Mouse (Mus musculus) midbrain, embryonic 14.5 days (tissue): ENCODE results near the gene Tmem72. TPM values are rescaled to one million over a fixed set of nuclear protein-coding genes. Genes with fewer than 3 reads are reported as not detected.
A peak's percentile ranks its signal among the peaks of the same experiment; 100 is the strongest.

Source experiments
- ATAC-seq: fragments of 200-750 bp; cut with Nextera tagmentation; 2 replicates; pipeline ENCODE4 v1.8.0; 2017; ENCODE audit warnings: moderate number of reproducible peaks, moderate library complexity; ENCODE audit not compliant: low FRiP score, low TSS enrichment
- DNase-seq: peaks from one replicate; pipeline ENCODE4 v3.0.0-alpha.2; 2015
- H3K27ac ChIP-seq: fragments of 300-500 bp; sonication (generic); replicated peaks from 2 replicates; pipeline ENCODE4 v1.5.1; 2014; ENCODE audit warnings: mild to moderate bottlenecking, low read depth, low read length, moderate library complexity
- H3K27me3 ChIP-seq: fragments of 300-500 bp; sonication (generic); 2 replicates; pipeline ENCODE4 v1.6.1; 2014; ENCODE audit warnings: low read length, control low read depth, mixed read lengths; ENCODE audit not compliant: control insufficient read depth, insufficient read depth
- H3K36me3 ChIP-seq: fragments of 300-500 bp; sonication (generic); 2 replicates; pipeline ENCODE4 v1.6.1; 2014; ENCODE audit warnings: low read length, control low read depth; ENCODE audit not compliant: control insufficient read depth, insufficient read depth
- H3K4me1 ChIP-seq: fragments of 300-500 bp; sonication (generic); 2 replicates; pipeline ENCODE4 v1.6.1; 2014; ENCODE audit warnings: mild to moderate bottlenecking, antibody characterized with exemption, low read length, control low read depth; ENCODE audit not compliant: control insufficient read depth, insufficient read depth
- H3K4me2 ChIP-seq: fragments of 300-500 bp; sonication (generic); 2 replicates; pipeline ENCODE4 v1.6.1; 2014; ENCODE audit warnings: mild to moderate bottlenecking, low read length, moderate library complexity
- H3K4me3 ChIP-seq: fragments of 300-500 bp; sonication (generic); replicated peaks from 2 replicates; pipeline ENCODE4 v1.5.1; 2014; ENCODE audit warnings: low read depth, low read length
- H3K9ac ChIP-seq: fragments of 300-500 bp; sonication (generic); replicated peaks from 2 replicates; pipeline ENCODE4 v1.6.1; 2014; ENCODE audit warnings: mild to moderate bottlenecking, low read length, moderate library complexity
- H3K9me3 ChIP-seq: fragments of 300-500 bp; sonication (generic); 2 replicates; pipeline ENCODE4 v1.6.1; 2016; ENCODE audit warnings: low read length, control low read depth, mixed read lengths; ENCODE audit not compliant: control insufficient read depth
- WGBS: fragments of 180-500 bp; shearing (Covaris S2); extraction: QIAGEN DNeasy Blood & Tissue Kit; methylation state at CpG from one replicate; pipeline ENCODE4 v1.1.7; 2014; 5-methylcytosine and 5-hydroxymethylcytosine counted together
- polyA plus RNA-seq: library from polyadenylated mRNA; unstranded; fragments of >200 nt; fragmentation: Nextera tagmentation; extraction: Ambion mirVana; gene quantifications from 2 replicates; pipeline ENCODE4 v1.2.1, GENCODE M21; 2014

Gene Tmem72
- polyA plus RNA-seq, 1 experiment from 2014 or later, result 0.14 TPM

DNA sequence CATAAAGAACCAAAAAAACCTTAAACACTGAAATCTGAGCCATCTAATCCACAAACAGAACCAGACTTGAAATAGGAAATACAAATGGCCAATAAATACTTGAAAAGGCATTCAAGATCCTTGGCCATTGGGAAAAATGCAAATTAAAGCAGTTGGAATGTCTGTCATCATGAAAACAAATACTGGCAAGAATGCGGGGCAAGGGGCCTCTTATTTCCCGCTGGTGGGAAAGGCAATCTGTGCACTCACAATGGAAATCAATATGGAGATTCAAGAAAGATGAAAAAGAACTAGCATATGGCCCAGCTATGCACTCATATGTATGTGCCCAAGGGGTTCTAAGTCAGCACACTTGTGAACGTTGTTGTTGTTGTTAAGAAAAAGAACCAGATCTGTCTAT lies 49.8 kb downstream of the Tmem72 start:
- ATAC-seq (no peak), DNase-seq (peak; percentile 15)
- H3K4me3 ChIP-seq, result no peak overlapping the region
- no peak overlapping the region for H3K4me2 ChIP-seq
- H3K36me3 ChIP-seq, result no peaks in the 10 kb centered on the region
- H3K9me3 ChIP-seq, result no peaks in the 10 kb centered on the region
- H3K27ac ChIP-seq, result no peak overlapping the region
- 19% methylated on average over 3 of the region's 3 CpGs for WGBS
- H3K9ac ChIP-seq, result no peak overlapping the region
- H3K4me1 ChIP-seq, result peaks cover 14% of the 10 kb centered on the region
- H3K27me3 ChIP-seq, result no peaks in the 10 kb centered on the region

DNA sequence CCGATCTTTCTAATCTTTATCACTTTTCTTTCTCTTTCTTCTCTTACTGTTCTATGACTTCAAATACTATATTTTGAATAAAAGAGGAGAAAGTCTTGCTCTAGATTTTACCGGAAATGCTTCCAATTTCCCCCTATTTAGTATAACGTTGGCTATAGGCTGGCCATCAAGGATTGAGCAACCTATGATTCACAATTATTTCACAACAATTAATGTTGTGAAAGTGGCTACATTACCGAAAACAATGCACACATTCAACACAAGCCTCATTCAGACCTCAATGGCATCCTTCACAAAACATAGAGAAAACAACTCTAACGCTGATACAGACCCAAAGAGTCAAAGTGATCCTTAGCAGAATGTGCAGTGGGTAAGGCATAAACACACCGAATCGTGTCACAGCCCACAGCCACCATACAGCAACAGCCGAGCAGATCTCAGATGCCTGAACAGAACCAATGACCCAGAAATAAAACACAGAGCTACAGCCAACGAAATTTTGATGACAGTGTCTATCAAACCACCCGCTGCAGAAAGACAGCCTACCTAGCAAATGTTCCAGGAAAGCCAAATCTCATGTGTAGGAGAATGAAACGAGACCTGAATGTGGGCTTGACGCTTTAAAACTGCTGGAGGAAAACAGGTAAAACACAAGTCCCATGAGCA lies 50.5 kb downstream of the Tmem72 start:
- H3K27me3 ChIP-seq, result no peaks in the 10 kb centered on the region
- ATAC-seq, result no peak
- H3K4me1 ChIP-seq, result peaks cover 12% of the 10 kb centered on the region
- no peak overlapping the region for H3K4me2 ChIP-seq
- no peak for DNase-seq
- H3K27ac ChIP-seq, result no peak overlapping the region
- no peaks in the 10 kb centered on the region for H3K9me3 ChIP-seq
- H3K4me3 ChIP-seq, result no peak overlapping the region
- no peaks in the 10 kb centered on the region for H3K36me3 ChIP-seq
- 79% methylated on average over 12 of the region's 12 CpGs for WGBS
- no peak overlapping the region for H3K9ac ChIP-seq

DNA sequence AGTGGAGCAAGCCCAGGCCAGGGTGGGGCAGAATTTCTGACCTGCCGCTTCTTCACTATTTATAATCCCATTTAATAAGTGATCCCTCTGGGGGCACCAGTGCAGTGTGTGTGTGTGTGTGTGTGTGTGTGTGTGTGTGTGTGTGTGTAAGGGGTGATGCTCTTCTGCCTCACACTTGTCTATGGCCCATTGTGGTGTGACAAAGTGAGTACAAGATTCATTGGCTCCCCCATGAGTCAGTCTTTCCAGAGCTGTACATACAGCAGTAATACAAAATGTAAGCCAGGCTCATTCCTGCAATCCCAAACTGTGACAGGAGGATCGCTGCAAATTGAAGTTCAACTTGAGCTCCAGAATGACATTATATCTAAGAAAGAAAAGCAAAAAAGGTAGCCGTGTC lies 51.9 kb downstream of the Tmem72 start:
- no peak for DNase-seq
- Histone ChIP-seq H3K9ac (no peak overlapping the region), H3K4me2 (no peak overlapping the region), H3K27ac (no peak overlapping the region), H3K9me3 (no peaks in the 10 kb centered on the region), H3K36me3 (no peaks in the 10 kb centered on the region), H3K4me1 (no peaks in the 10 kb centered on the region), H3K4me3 (no peak overlapping the region), H3K27me3 (no peaks in the 10 kb centered on the region)
- WGBS, result 74% methylated on average over 3 of the region's 3 CpGs
- no peak for ATAC-seq

DNA sequence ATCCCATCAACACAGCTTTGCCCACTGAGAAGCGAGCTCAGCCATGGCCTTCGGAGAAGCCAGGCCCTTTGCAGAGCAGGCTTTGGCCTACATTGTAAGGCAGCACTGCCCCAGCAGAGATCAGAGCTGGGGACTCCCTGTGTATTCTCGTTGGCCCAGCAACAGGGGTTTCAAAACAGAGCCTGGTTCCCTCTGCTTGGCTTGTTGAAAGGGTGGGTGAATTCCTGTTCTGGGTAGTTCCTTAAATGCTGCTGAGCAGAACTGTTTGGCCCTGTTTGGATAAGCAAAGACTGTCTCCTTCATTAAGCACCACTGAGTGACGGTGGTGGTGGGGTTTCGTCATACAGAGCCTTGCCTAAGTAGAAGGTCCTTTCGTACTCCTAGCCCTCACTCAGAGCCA lies 52.7 kb downstream of the Tmem72 start:
- no peak for DNase-seq
- Histone ChIP-seq H3K9me3 (no peaks in the 10 kb centered on the region), H3K9ac (no peak overlapping the region), H3K36me3 (no peaks in the 10 kb centered on the region), H3K4me1 (no peaks in the 10 kb centered on the region), H3K4me3 (no peak overlapping the region), H3K4me2 (no peak overlapping the region), H3K27me3 (no peaks in the 10 kb centered on the region), H3K27ac (no peak overlapping the region)
- ATAC-seq, result no peak
- WGBS, result 80% methylated on average over 6 of the region's 6 CpGs

DNA sequence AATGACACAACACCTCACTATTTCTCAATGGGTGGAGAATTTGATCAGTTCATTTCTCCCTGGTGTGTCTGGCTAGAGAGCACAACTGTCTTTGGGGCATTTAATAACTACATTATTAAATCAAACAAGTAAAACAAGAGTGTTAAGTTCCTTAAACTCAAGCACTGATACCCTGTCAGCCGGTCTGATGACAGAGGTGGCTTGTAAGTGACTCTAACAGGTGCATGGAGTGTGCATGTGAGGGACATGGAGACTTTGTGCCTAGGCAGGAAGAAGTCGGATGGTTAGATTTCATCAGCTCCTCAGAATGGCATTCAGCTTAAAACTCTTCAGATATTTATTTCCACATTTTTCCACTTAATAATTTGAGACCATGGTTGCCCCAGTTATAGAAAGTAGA lies 53.3 kb downstream of the Tmem72 start:
- H3K36me3 ChIP-seq, result no peaks in the 10 kb centered on the region
- 87% methylated on average over 2 of the region's 2 CpGs for WGBS
- H3K4me3 ChIP-seq, result no peak overlapping the region
- no peak overlapping the region for H3K9ac ChIP-seq
- H3K4me2 ChIP-seq, result no peak overlapping the region
- no peaks in the 10 kb centered on the region for H3K27me3 ChIP-seq
- ATAC-seq (no peak), DNase-seq (no peak)
- no peaks in the 10 kb centered on the region for H3K4me1 ChIP-seq
- no peak overlapping the region for H3K27ac ChIP-seq
- H3K9me3 ChIP-seq, result no peaks in the 10 kb centered on the region

DNA sequence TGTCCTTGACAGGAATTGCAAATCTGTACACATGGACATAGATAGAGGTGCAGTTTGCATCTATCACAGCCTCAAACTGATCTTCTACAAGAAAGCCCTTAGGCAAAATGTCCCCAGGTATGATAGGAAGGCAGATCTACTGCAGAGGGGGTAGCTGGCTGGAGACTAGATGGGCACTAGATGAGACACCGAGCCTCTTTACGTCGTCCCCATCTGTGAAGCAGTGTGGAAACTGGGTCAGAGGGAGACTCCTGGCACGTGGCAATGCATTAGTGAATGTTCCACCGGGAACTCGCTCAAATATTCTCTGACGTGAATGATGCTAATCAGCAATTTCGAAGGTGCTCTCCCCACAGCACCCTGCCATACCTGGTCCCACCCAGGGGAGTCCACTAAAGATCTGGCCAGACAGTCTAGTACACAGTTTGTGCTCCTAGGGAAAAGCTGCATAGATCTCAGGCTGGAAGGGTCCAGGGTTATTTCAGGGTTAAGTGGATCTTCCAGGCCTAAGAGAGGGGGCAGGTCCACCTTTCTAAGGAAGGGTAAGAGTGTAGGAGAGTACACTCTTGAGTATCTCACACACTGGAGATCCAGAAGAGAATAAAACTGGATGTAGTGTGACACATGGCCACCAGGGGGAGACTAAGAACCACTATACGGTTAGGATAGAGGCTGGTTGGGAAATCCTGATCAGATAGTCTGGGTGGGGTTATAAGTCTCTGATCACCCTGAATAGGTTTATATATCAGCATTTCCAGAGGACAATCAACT lies 62.8 kb downstream of the Tmem72 start:
- ATAC-seq (peak; percentile 54; the same call in 1 of the 2 replicates), DNase-seq (peak; percentile 93)
- Histone ChIP-seq H3K9me3 (no peaks in the 10 kb centered on the region), H3K27me3 (no peaks in the 10 kb centered on the region), H3K4me1 (no peaks in the 10 kb centered on the region), H3K36me3 (no peaks in the 10 kb centered on the region), H3K4me3 (no peak overlapping the region), H3K27ac (no peak overlapping the region), H3K4me2 (no peak overlapping the region), H3K9ac (no peak overlapping the region)
- 62% methylated on average over 9 of the region's 9 CpGs for WGBS

DNA sequence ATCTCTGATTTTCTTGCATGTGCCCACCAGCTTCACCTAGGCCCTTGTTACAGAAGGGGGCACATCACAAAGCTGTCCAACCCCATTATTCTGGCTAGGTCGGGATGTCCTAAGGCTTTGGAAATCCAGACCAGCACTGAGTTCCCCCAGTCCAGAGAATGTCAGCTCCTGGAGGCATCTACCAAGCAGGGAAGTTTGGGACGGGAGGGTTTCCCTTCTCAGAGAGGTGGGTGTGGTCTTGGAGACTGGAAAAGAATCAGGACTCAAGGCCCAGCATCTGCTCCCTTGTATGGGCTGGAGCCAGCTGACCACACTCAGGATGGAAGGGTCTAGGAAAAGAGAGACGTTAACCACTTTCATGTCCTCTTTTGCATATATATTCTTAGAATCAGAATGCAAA lies 63.5 kb downstream of the Tmem72 start:
- Histone ChIP-seq H3K9ac (no peak overlapping the region), H3K9me3 (no peaks in the 10 kb centered on the region), H3K4me1 (no peaks in the 10 kb centered on the region), H3K27ac (no peak overlapping the region), H3K4me3 (no peak overlapping the region), H3K27me3 (no peaks in the 10 kb centered on the region), H3K36me3 (no peaks in the 10 kb centered on the region), H3K4me2 (no peak overlapping the region)
- 79% methylated on average over 3 of the region's 3 CpGs for WGBS
- ATAC-seq (no peak), DNase-seq (no peak)

DNA sequence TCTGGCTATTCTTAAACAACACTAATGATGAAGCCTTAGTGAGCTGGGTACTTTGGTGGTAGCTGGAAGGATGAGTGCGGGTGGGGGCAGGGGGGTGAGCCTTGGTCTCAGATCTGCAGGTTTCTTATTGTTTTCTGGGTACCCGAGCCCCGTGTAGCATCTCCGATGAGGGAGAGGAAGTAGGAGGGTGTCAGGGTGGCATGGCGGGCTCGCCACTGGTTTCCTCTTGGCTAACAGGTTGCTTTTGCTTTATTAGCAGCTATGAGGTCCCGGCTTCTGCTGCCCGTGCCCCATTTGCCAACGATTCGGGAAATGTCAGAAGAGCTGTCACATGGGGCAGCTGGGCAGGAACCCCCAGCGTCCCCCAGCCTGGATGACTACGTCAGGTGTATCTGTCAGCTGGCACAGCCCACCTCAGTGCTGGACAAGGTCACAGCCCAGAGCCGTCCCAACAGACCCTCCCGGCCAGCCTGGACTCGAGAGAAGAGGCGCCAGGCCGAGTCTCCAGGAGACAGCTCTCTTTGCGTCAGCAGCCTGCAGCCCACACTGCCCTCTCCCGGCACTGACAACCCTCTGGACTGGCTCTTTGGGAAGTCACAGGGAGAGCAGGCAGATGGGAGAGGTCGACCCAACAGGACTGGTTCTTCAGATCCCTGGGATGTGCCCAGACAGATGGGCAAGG lies 65.1 kb downstream of the Tmem72 start:
- no peak for ATAC-seq
- no peaks in the 10 kb centered on the region for H3K27me3 ChIP-seq

More for the DNA sequence above, 65.1 kb downstream of the Tmem72 start:
- Histone ChIP-seq H3K27ac (no peak overlapping the region), H3K36me3 (no peaks in the 10 kb centered on the region), H3K4me2 (no peak overlapping the region), H3K9ac (0 out of 2 replicates have a peak overlapping the region, but pooled peaks have one; percentile 2), H3K4me3 (no peak overlapping the region), H3K9me3 (no peaks in the 10 kb centered on the region), H3K4me1 (no peaks in the 10 kb centered on the region)
- WGBS, result 80% methylated on average over 20 of the region's 20 CpGs
- DNase-seq, result no peak
